Comparison of ENCODE assay signal across 34 mouse cellular contexts in genomic region chr3:95186888-95187287, GRCm38 (mm10).
"Had no signal": no experiment of that assay in that cellular context is flagged by ENCODE, and none has a peak within 500 bp of the region (broad histone marks: within the 10 kb centered on the region; RNA-seq: fewer than 3 reads in every experiment).

No protein-coding gene starts in this region.

- H3K9me3 ChIP-seq: heart, embryonic 10.5 days; heart, embryonic 12.5 days; heart, embryonic 13.5 days; heart, embryonic 15.5 days; hindbrain, embryonic 10.5 days; hindbrain, embryonic 12.5 days; hindbrain, embryonic 13.5 days; hindbrain, embryonic 15.5 days; intestine, embryonic 15.5 days; kidney, embryonic 15.5 days had no signal

- H3K27ac ChIP-seq: heart, embryonic 10.5 days; heart, embryonic 13.5 days; heart, embryonic 15.5 days; hindbrain, embryonic 10.5 days; hindbrain, embryonic 12.5 days; hindbrain, embryonic 13.5 days; hindbrain, embryonic 14.5 days; hindbrain, embryonic 15.5 days; hindbrain, postnatal 0 days; intestine, embryonic 15.5 days; kidney, embryonic 15.5 days; kidney, postnatal 0 days; layer of hippocampus, adult 2 months had no signal

- H3K4me1 ChIP-seq: heart, embryonic 10.5 days; heart, embryonic 12.5 days; heart, embryonic 13.5 days; heart, embryonic 15.5 days; hindbrain, embryonic 10.5 days; hindbrain, embryonic 12.5 days; hindbrain, embryonic 13.5 days; hindbrain, embryonic 15.5 days; intestine, embryonic 15.5 days; kidney, embryonic 15.5 days had no signal

- H3K27me3 ChIP-seq: heart, embryonic 12.5 days; heart, embryonic 13.5 days; heart, embryonic 15.5 days; hindbrain, embryonic 12.5 days; hindbrain, embryonic 13.5 days; hindbrain, embryonic 15.5 days; intestine, embryonic 15.5 days; kidney, embryonic 15.5 days had no signal

- H3K4me3 ChIP-seq: heart, embryonic 10.5 days; heart, embryonic 12.5 days; heart, embryonic 13.5 days; heart, embryonic 15.5 days; hindbrain, embryonic 10.5 days; hindbrain, embryonic 12.5 days; hindbrain, embryonic 13.5 days; hindbrain, embryonic 15.5 days; intestine, embryonic 15.5 days; kidney, embryonic 15.5 days; layer of hippocampus, adult 2 months had no signal

- ATAC-seq: hindbrain, embryonic 16.5 days; hindbrain, postnatal 0 days; inflammation-experienced regulatory T-cells, adult 6 months; intestine, embryonic 15.5 days; intestine, embryonic 16.5 days; intestine, postnatal 0 days had no signal

- DNase-seq: heart, postnatal 10 days; heart, postnatal 14 days; heart, postnatal 36 days; heart, postnatal 4 days; kidney, adult 11 months; kidney, adult 18-20 months; kidney, adult 2 months; kidney, adult 8-10 months; kidney, adult 9 months; kidney, postnatal 10 days; kidney, postnatal 14 days; kidney, postnatal 25 days; kidney, postnatal 36 days; kidney, postnatal 4 days; layer of hippocampus, adult 9-11 months; layer of hippocampus, postnatal 36 days had no signal

- H3K9ac ChIP-seq: heart, embryonic 12.5 days; heart, embryonic 13.5 days; heart, embryonic 15.5 days; hindbrain, embryonic 12.5 days; hindbrain, embryonic 13.5 days; hindbrain, embryonic 14.5 days; hindbrain, embryonic 15.5 days; intestine, embryonic 15.5 days; kidney, embryonic 15.5 days had no signal
